Mouse (Mus musculus) splenic B cell, adult 2 months (primary cell): ENCODE data around the gene Actl11.

Source experiments
- DNase-seq: peaks from one replicate; pipeline ENCODE4 v3.0.0-alpha.2; 2011; ENCODE audit warnings: low read depth, low spot score
- H3K27me3 ChIP-seq: 2 replicates; pipeline ENCODE4 v1.6.1; 2012; ENCODE audit warnings: mild to moderate bottlenecking, low read length, moderate library complexity, mixed read lengths; ENCODE audit not compliant: control insufficient read depth, poor library complexity, insufficient read depth, severe bottlenecking
- H3K36me3 ChIP-seq: 2 replicates; pipeline ENCODE4 v1.6.1; 2012; ENCODE audit warnings: mild to moderate bottlenecking, low read length, moderate library complexity, mixed read lengths; ENCODE audit not compliant: control insufficient read depth, poor library complexity, insufficient read depth, severe bottlenecking

Gene Actl11

GRCm38 (mm10) chr9:107908410-107909158, 19.7 kb upstream of the Actl11 start:
- Histone ChIP-seq H3K27me3 (no peaks in the 10 kb centered on the region), H3K36me3 (no peaks in the 10 kb centered on the region)
- DNase-seq: no peak

GRCm38 (mm10) chr9:107910025-107910769, 18.1 kb upstream of the Actl11 start:
- H3K36me3 ChIP-seq: no peaks in the 10 kb centered on the region
- H3K27me3 ChIP-seq: no peaks in the 10 kb centered on the region
- DNase-seq: no peak

- DNase-seq: no peak
- no peaks in the 10 kb centered on the region for H3K27me3 ChIP-seq
These were observed 13.4 kb upstream of the Actl11 start for GRCm38 (mm10) chr9:107914764-107915420.

GRCm38 (mm10) chr9:107917895-107918608, 10.2 kb upstream of the Actl11 start:
- Histone ChIP-seq H3K27me3 (no peaks in the 10 kb centered on the region), H3K36me3 (no peaks in the 10 kb centered on the region)
- no peak for DNase-seq

More at GRCm38 (mm10) chr9:107914764-107915420, 13.4 kb upstream of the Actl11 start:
- H3K36me3 ChIP-seq: no peaks in the 10 kb centered on the region

- no peaks in the 10 kb centered on the region for H3K27me3 ChIP-seq
- DNase-seq: no peak
- no peaks in the 10 kb centered on the region for H3K36me3 ChIP-seq
These were observed 9.4 kb upstream of the Actl11 start for GRCm38 (mm10) chr9:107918884-107919283.

- Histone ChIP-seq H3K27me3 (no peaks in the 10 kb centered on the region), H3K36me3 (no peaks in the 10 kb centered on the region)
- DNase-seq: no peak
These were observed 8.8 kb upstream of the Actl11 start for GRCm38 (mm10) chr9:107919441-107919840.

- DNase-seq: peak; percentile 48
- no peaks in the 10 kb centered on the region for H3K36me3 ChIP-seq
- no peaks in the 10 kb centered on the region for H3K27me3 ChIP-seq
These were observed 5.2 kb upstream of the Actl11 start for GRCm38 (mm10) chr9:107923021-107923420.

GRCm38 (mm10) chr9:107923956-107924355, 4.3 kb upstream of the Actl11 start:
- Histone ChIP-seq H3K36me3 (no peaks in the 10 kb centered on the region), H3K27me3 (no peaks in the 10 kb centered on the region)
- no peak for DNase-seq

GRCm38 (mm10) chr9:107925251-107925650, 3.0 kb upstream of the Actl11 start:
- no peak for DNase-seq
- no peaks in the 10 kb centered on the region for H3K27me3 ChIP-seq
- H3K36me3 ChIP-seq: no peaks in the 10 kb centered on the region

- Histone ChIP-seq H3K36me3 (no peaks in the 10 kb centered on the region), H3K27me3 (no peaks in the 10 kb centered on the region)
- no peak for DNase-seq
These were observed 1.3 kb upstream of the Actl11 start for GRCm38 (mm10) chr9:107926920-107927420.

- no peaks in the 10 kb centered on the region for H3K27me3 ChIP-seq
- DNase-seq: no peak
- H3K36me3 ChIP-seq: no peaks in the 10 kb centered on the region
These were observed 520 bp upstream of the Actl11 start for GRCm38 (mm10) chr9:107927749-107928148.

GRCm38 (mm10) chr9:107932221-107932620, 4.0 kb downstream of the Actl11 start:
- Histone ChIP-seq H3K36me3 (no peaks in the 10 kb centered on the region), H3K27me3 (no peaks in the 10 kb centered on the region)
- no peak for DNase-seq

- Histone ChIP-seq H3K27me3 (no peaks in the 10 kb centered on the region), H3K36me3 (no peaks in the 10 kb centered on the region)
- DNase-seq: peak; percentile 22
These were observed 5.9 kb downstream of the Actl11 start for GRCm38 (mm10) chr9:107934146-107934545.

GRCm38 (mm10) chr9:107935374-107935773, 7.1 kb downstream of the Actl11 start, which contains the start of gene Camkv:
Camkv (plus strand) TSS chr9:107935674.
- no peak for DNase-seq
- Histone ChIP-seq H3K27me3 (no peaks in the 10 kb centered on the region), H3K36me3 (no peaks in the 10 kb centered on the region)
